Mouse (Mus musculus): ENCODE results near the gene Wdr66. TPM values are rescaled to one million over a fixed set of nuclear protein-coding genes. Genes with fewer than 3 reads are reported as not detected.
A peak's percentile ranks its signal among the peaks of the same experiment; 100 is the strongest.

The Wdr66 gene
- polyA plus RNA-seq, 1 experiment from 2014 or later = 5.6 TPM

GRCm38 (mm10) chr5:123338463-123338862 lies 86.6 kb downstream of the Wdr66 start:
- Histone ChIP-seq H3K4me2 (replicated peaks; ENCODE audit: low read depth, low read length) (no peak overlapping the region), H3K9me3 (ENCODE audit: control insufficient read depth, low read length) (no peaks in the 10 kb centered on the region), H3K4me1 (replicated peaks; ENCODE audit: control insufficient read depth, insufficient read depth, low read length) (0 out of 2 replicates have a peak, but pooled peaks cover 1% of the 10 kb centered on the region), H3K9ac (ENCODE audit: low read depth, low read length) (no peak overlapping the region), H3K27me3 (ENCODE audit: control insufficient read depth, insufficient read depth, low read length) (no peaks in the 10 kb centered on the region), H3K36me3 (ENCODE audit: control insufficient read depth, insufficient read depth, low read length) (no peaks in the 10 kb centered on the region), H3K27ac (ENCODE audit: low read depth, low read length) (no peak overlapping the region), H3K4me3 (ENCODE audit: low read depth, low read length) (no peak overlapping the region)
- ATAC-seq (ENCODE audit: low FRiP score) = no peak
- DNase-seq (ENCODE audit: low spot score) = no peak
- 71% methylated on average over 3 of the region's 3 CpGs for WGBS

- Histone ChIP-seq H3K4me3 (ENCODE audit: low read depth, low read length) (peak within 1 kb of the TSS; percentile 93), H3K36me3 (ENCODE audit: control insufficient read depth, insufficient read depth, low read length) (no peaks in the 10 kb centered on the region), H3K9me3 (ENCODE audit: control insufficient read depth, low read length) (no peaks in the 10 kb centered on the region), H3K27ac (ENCODE audit: low read depth, low read length) (peak within 1 kb of the TSS; percentile 99), H3K27me3 (ENCODE audit: control insufficient read depth, insufficient read depth, low read length) (no peaks in the 10 kb centered on the region), H3K9ac (ENCODE audit: low read depth, low read length) (peak within 1 kb of the TSS; percentile 99), H3K4me1 (replicated peaks; ENCODE audit: control insufficient read depth, insufficient read depth, low read length) (0 out of 2 replicates have a peak, but pooled peaks cover 5% of the 10 kb centered on the region), H3K4me2 (replicated peaks; ENCODE audit: low read depth, low read length) (peak within 1 kb of the TSS; percentile 94)
- ATAC-seq (ENCODE audit: low FRiP score) (peak; percentile 85), DNase-seq (ENCODE audit: low spot score) (peak; percentile 95)
- 1% methylated on average over 64 of the region's 69 CpGs for WGBS
These were observed 92.1 kb downstream of the Wdr66 start, which contains the start of gene Bcl7a for GRCm38 (mm10) chr5:123343707-123344627. TSS of gene Bcl7a (plus strand) at chr5:123343834.

GRCm38 (mm10) chr5:123344628-123344962 lies 92.7 kb downstream of the Wdr66 start:
- peak overlapping the region; percentile 94 for H3K4me2 ChIP-seq (replicated peaks; ENCODE audit: low read depth, low read length)
- peak overlapping the region; percentile 99 for H3K27ac ChIP-seq (ENCODE audit: low read depth, low read length)
- no peaks in the 10 kb centered on the region for H3K9me3 ChIP-seq (ENCODE audit: control insufficient read depth, low read length)
- peak overlapping the region; percentile 99 for H3K9ac ChIP-seq (ENCODE audit: low read depth, low read length)
- peak overlapping the region; percentile 93 for H3K4me3 ChIP-seq (ENCODE audit: low read depth, low read length)
- peak; percentile 45 for ATAC-seq (ENCODE audit: low FRiP score)
- under 1% methylated on average over 17 of the region's 51 CpGs for WGBS
- no peaks in the 10 kb centered on the region for H3K36me3 ChIP-seq (ENCODE audit: control insufficient read depth, insufficient read depth, low read length)
- 0 out of 2 replicates have a peak, but pooled peaks cover 5% of the 10 kb centered on the region for H3K4me1 ChIP-seq (replicated peaks; ENCODE audit: control insufficient read depth, insufficient read depth, low read length)
- no peaks in the 10 kb centered on the region for H3K27me3 ChIP-seq (ENCODE audit: control insufficient read depth, insufficient read depth, low read length)
- no peak for DNase-seq (ENCODE audit: low spot score)

- Histone ChIP-seq H3K4me1 (replicated peaks; ENCODE audit: control insufficient read depth, insufficient read depth, low read length) (0 out of 2 replicates have a peak, but pooled peaks cover 5% of the 10 kb centered on the region), H3K4me2 (replicated peaks; ENCODE audit: low read depth, low read length) (peak overlapping the region; percentile 94), H3K36me3 (ENCODE audit: control insufficient read depth, insufficient read depth, low read length) (no peaks in the 10 kb centered on the region), H3K9ac (ENCODE audit: low read depth, low read length) (peak overlapping the region; percentile 99), H3K27me3 (ENCODE audit: control insufficient read depth, insufficient read depth, low read length) (no peaks in the 10 kb centered on the region), H3K9me3 (ENCODE audit: control insufficient read depth, low read length) (no peaks in the 10 kb centered on the region), H3K4me3 (ENCODE audit: low read depth, low read length) (peak overlapping the region; percentile 93), H3K27ac (ENCODE audit: low read depth, low read length) (peak overlapping the region; percentile 99)
- ATAC-seq (ENCODE audit: low FRiP score) (peak; percentile 36; the same call in 1 of the 2 replicates), DNase-seq (ENCODE audit: low spot score) (peak; percentile 75)
- under 1% methylated on average over 66 of the region's 87 CpGs for WGBS
These were observed 93.3 kb downstream of the Wdr66 start for GRCm38 (mm10) chr5:123344963-123345852.

GRCm38 (mm10) chr5:123345853-123346654 lies 94.2 kb downstream of the Wdr66 start:
- H3K4me1 ChIP-seq (replicated peaks; ENCODE audit: control insufficient read depth, insufficient read depth, low read length) = 0 out of 2 replicates have a peak, but pooled peaks cover 5% of the 10 kb centered on the region
- H3K4me3 ChIP-seq (ENCODE audit: low read depth, low read length) = peak overlapping the region; percentile 93
- 0 out of 2 replicates have a peak, but pooled peaks cover 2% of the 10 kb centered on the region for H3K36me3 ChIP-seq (ENCODE audit: control insufficient read depth, insufficient read depth, low read length)
- peak overlapping the region; percentile 99 for H3K27ac ChIP-seq (ENCODE audit: low read depth, low read length)
- DNase-seq (ENCODE audit: low spot score) (peak; percentile 73), ATAC-seq (ENCODE audit: low FRiP score) (peak; percentile 69)
- H3K9ac ChIP-seq (ENCODE audit: low read depth, low read length) = peak overlapping the region; percentile 99
- no peaks in the 10 kb centered on the region for H3K9me3 ChIP-seq (ENCODE audit: control insufficient read depth, low read length)
- WGBS = 1% methylated on average over 21 of the region's 22 CpGs
- H3K27me3 ChIP-seq (ENCODE audit: control insufficient read depth, insufficient read depth, low read length) = no peaks in the 10 kb centered on the region
- peak overlapping the region; percentile 94 for H3K4me2 ChIP-seq (replicated peaks; ENCODE audit: low read depth, low read length)

- H3K4me1 ChIP-seq (replicated peaks; ENCODE audit: control insufficient read depth, insufficient read depth, low read length) = 0 out of 2 replicates have a peak, but pooled peaks cover 5% of the 10 kb centered on the region
These were observed 94.9 kb downstream of the Wdr66 start for GRCm38 (mm10) chr5:123346701-123347270.

GRCm38 (mm10) chr5:123347985-123348384 lies 96.1 kb downstream of the Wdr66 start:
- no peak overlapping the region for H3K4me2 ChIP-seq (replicated peaks; ENCODE audit: low read depth, low read length)
- H3K27me3 ChIP-seq (ENCODE audit: control insufficient read depth, insufficient read depth, low read length) = no peaks in the 10 kb centered on the region
- no peak for ATAC-seq (ENCODE audit: low FRiP score)
- H3K4me3 ChIP-seq (ENCODE audit: low read depth, low read length) = no peak overlapping the region
- H3K27ac ChIP-seq (ENCODE audit: low read depth, low read length) = no peak overlapping the region
- WGBS = 93% methylated on average over 2 of the region's 2 CpGs
- H3K9ac ChIP-seq (ENCODE audit: low read depth, low read length) = no peak overlapping the region
- H3K9me3 ChIP-seq (ENCODE audit: control insufficient read depth, low read length) = no peaks in the 10 kb centered on the region
- 0 out of 2 replicates have a peak, but pooled peaks cover 5% of the 10 kb centered on the region for H3K4me1 ChIP-seq (replicated peaks; ENCODE audit: control insufficient read depth, insufficient read depth, low read length)
- no peak for DNase-seq (ENCODE audit: low spot score)
- 0 out of 2 replicates have a peak, but pooled peaks cover 2% of the 10 kb centered on the region for H3K36me3 ChIP-seq (ENCODE audit: control insufficient read depth, insufficient read depth, low read length)

More at GRCm38 (mm10) chr5:123346701-123347270, 94.9 kb downstream of the Wdr66 start:
- ATAC-seq (ENCODE audit: low FRiP score) = no peak
- DNase-seq (ENCODE audit: low spot score) = no peak
- Histone ChIP-seq H3K27me3 (ENCODE audit: control insufficient read depth, insufficient read depth, low read length) (no peaks in the 10 kb centered on the region), H3K27ac (ENCODE audit: low read depth, low read length) (peak overlapping the region; percentile 99), H3K9me3 (ENCODE audit: control insufficient read depth, low read length) (no peaks in the 10 kb centered on the region), H3K9ac (ENCODE audit: low read depth, low read length) (peak overlapping the region; percentile 99), H3K36me3 (ENCODE audit: control insufficient read depth, insufficient read depth, low read length) (0 out of 2 replicates have a peak, but pooled peaks cover 2% of the 10 kb centered on the region), H3K4me2 (replicated peaks; ENCODE audit: low read depth, low read length) (peak overlapping the region; percentile 94), H3K4me3 (ENCODE audit: low read depth, low read length) (peak overlapping the region; percentile 93)
- WGBS = 65% methylated on average over 7 of the region's 7 CpGs
